Mouse (Mus musculus) embryonic facial prominence, embryonic 11.5 days (tissue): ENCODE measurements around the gene Selenof. TPM values are rescaled to one million over a fixed set of nuclear protein-coding genes. Genes with fewer than 3 reads are reported as not detected.
A peak's percentile ranks its signal among the peaks of the same experiment; 100 is the strongest.

ENCODE experiments used
- ATAC-seq: fragments of 200-750 bp; cut with Nextera tagmentation; replicated peaks from 2 replicates; pipeline ENCODE4 v1.8.0; 2017; ENCODE audit warnings: low read depth; ENCODE audit not compliant: insufficient number of reproducible peaks, low FRiP score, low TSS enrichment
- DNase-seq: peaks from one replicate; pipeline ENCODE4 v3.0.0-alpha.2; 2015; ENCODE audit warnings: low spot score
- H3K27ac ChIP-seq: fragments of 300-500 bp; sonication (generic); replicated peaks from 2 replicates; pipeline ENCODE4 v1.5.1; 2014; ENCODE audit warnings: mild to moderate bottlenecking, low read depth, low read length, control low read depth
- H3K27me3 ChIP-seq: fragments of 300-500 bp; sonication (generic); 2 replicates; pipeline ENCODE4 v1.6.1; 2014; ENCODE audit warnings: mild to moderate bottlenecking, low read length, moderate library complexity, mixed read lengths; ENCODE audit not compliant: control insufficient read depth, insufficient read depth
- H3K36me3 ChIP-seq: fragments of 300-500 bp; sonication (generic); replicated peaks from 2 replicates; pipeline ENCODE4 v1.6.1; 2014; ENCODE audit warnings: low read depth, mild to moderate bottlenecking, low read length, moderate library complexity, mixed read lengths; ENCODE audit not compliant: control insufficient read depth, insufficient read depth
- H3K4me1 ChIP-seq: fragments of 300-500 bp; sonication (generic); 2 replicates; pipeline ENCODE4 v1.6.1; 2014; ENCODE audit warnings: low read length, mixed read lengths; ENCODE audit not compliant: control insufficient read depth, insufficient read depth
- H3K4me2 ChIP-seq: fragments of 300-500 bp; sonication (generic); 2 replicates; pipeline ENCODE4 v1.6.1; 2014; ENCODE audit warnings: low read depth, mild to moderate bottlenecking, control low read depth, low read length, moderate library complexity
- H3K4me3 ChIP-seq: fragments of 300-500 bp; sonication (generic); 2 replicates; pipeline ENCODE4 v1.5.1; 2014; ENCODE audit warnings: low read depth, low read length, control low read depth
- H3K9ac ChIP-seq: fragments of 300-500 bp; sonication (generic); replicated peaks from 2 replicates; pipeline ENCODE4 v1.6.1; 2014; ENCODE audit warnings: mild to moderate bottlenecking, control low read depth, low read length
- H3K9me3 ChIP-seq: fragments of 300-500 bp; sonication (generic); replicated peaks from 2 replicates; pipeline ENCODE4 v1.6.1; 2016; ENCODE audit warnings: mild to moderate bottlenecking, low read length, inconsistent platforms, mixed read lengths; ENCODE audit not compliant: control insufficient read depth
- WGBS: fragments of 180-500 bp; shearing (Covaris S2); extraction: QIAGEN DNeasy Blood & Tissue Kit; methylation state at CpG from one replicate; pipeline ENCODE4 v1.1.7; 2014; 5-methylcytosine and 5-hydroxymethylcytosine counted together
- polyA plus RNA-seq: library from polyadenylated mRNA; unstranded; fragments of >200 nt; fragmentation: Nextera tagmentation; extraction: Ambion mirVana; gene quantifications from 2 replicates; pipeline ENCODE4 v1.2.1, GENCODE M21; 2014

Selenof gene
- polyA plus RNA-seq, 1 experiment from 2014 or later = 420 TPM

- DNase-seq (peak; percentile 88), ATAC-seq (peak; percentile 95)
- Histone ChIP-seq H3K27ac (no peak overlapping the region), H3K9me3 (no peaks in the 10 kb centered on the region), H3K9ac (no peak overlapping the region), H3K27me3 (no peaks in the 10 kb centered on the region), H3K4me2 (no peak overlapping the region), H3K36me3 (no peaks in the 10 kb centered on the region), H3K4me1 (no peaks in the 10 kb centered on the region), H3K4me3 (no peak overlapping the region)
- 71% methylated on average over 8 of the region's 8 CpGs for WGBS
Measured at GRCm38 (mm10) chr3:144616654-144617425, 46.7 kb downstream of the Selenof start.

- H3K9ac ChIP-seq = no peak overlapping the region
- WGBS = 86% methylated on average over 10 of the region's 10 CpGs
- H3K36me3 ChIP-seq = no peaks in the 10 kb centered on the region
- H3K9me3 ChIP-seq = no peaks in the 10 kb centered on the region
- no peak overlapping the region for H3K4me2 ChIP-seq
- DNase-seq (no peak), ATAC-seq (no peak)
- H3K27me3 ChIP-seq = no peaks in the 10 kb centered on the region
- no peaks in the 10 kb centered on the region for H3K4me1 ChIP-seq
- H3K27ac ChIP-seq = no peak overlapping the region
- no peak overlapping the region for H3K4me3 ChIP-seq
Measured at GRCm38 (mm10) chr3:144617633-144618180, 47.6 kb downstream of the Selenof start.

GRCm38 (mm10) chr3:144622930-144623612 is 53.0 kb downstream of the Selenof start:
- H3K9ac ChIP-seq = no peak overlapping the region
- no peaks in the 10 kb centered on the region for H3K4me1 ChIP-seq
- peak; percentile 70 for ATAC-seq
- H3K27ac ChIP-seq = peak overlapping the region; percentile 49; the same call in 1 of the 2 replicates
- no peak overlapping the region for H3K4me2 ChIP-seq
- no peaks in the 10 kb centered on the region for H3K9me3 ChIP-seq
- no peaks in the 10 kb centered on the region for H3K27me3 ChIP-seq
- no peak overlapping the region for H3K4me3 ChIP-seq
- no peaks in the 10 kb centered on the region for H3K36me3 ChIP-seq
- DNase-seq = peak; percentile 28
- WGBS = 77% methylated on average over 13 of the region's 13 CpGs

GRCm38 (mm10) chr3:144625691-144626090 is 55.6 kb downstream of the Selenof start:
- WGBS = 72% methylated on average over 5 of the region's 5 CpGs

DNA sequence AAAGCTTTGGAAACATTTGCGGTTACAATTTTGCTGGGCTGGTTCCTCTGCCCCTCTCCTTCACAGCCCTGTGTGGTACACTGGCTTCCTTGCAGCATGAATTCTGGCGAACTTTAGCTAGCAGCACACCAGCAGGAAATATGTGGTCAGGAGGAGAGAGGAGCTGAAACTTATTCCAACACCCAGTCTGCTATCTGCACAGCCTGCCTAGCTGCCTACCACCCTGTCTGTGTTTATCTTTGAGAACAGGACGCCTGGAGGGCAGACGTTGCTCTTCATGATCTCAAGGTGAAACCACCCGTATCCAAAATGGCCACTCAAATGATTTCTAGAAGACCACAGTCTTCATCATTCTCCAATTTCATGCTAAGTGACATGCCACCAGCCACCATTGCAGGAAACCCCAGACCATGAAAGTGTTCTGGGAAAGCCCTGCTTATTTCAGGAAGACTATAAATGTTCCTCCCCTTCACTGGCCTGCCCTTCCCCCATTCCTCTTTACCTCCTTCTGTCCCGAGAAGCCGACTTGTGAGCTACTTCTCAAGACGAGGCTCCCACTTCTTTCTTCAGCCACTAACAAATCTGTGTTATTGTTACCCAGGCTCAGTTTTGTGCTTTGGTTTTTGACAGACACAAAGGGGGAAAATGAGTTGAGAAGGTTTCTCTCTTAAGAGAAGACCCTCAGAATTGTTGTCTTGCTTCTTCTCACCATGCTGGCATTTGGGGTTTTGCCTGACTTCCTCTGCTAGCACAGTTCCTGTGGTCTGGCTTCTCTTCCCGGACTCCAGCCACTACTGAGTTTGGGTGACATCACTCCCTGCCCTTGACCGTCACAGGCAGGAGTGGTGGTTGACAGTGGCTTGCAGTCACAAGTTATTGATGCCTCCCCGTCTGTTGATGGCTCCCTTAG is 58.2 kb downstream of the Selenof start:
- H3K4me3 ChIP-seq = no peak overlapping the region
- no peak overlapping the region for H3K9ac ChIP-seq
- H3K4me2 ChIP-seq = no peak overlapping the region; the same call in 1 of the 2 replicates
- DNase-seq (no peak), ATAC-seq (no peak)
- no peaks in the 10 kb centered on the region for H3K27me3 ChIP-seq
- H3K27ac ChIP-seq = no peak overlapping the region
- 75% methylated on average over 11 of the region's 11 CpGs for WGBS
- no peaks in the 10 kb centered on the region for H3K9me3 ChIP-seq
- H3K4me1 ChIP-seq = no peaks in the 10 kb centered on the region
- H3K36me3 ChIP-seq = no peaks in the 10 kb centered on the region

More at GRCm38 (mm10) chr3:144625691-144626090, 55.6 kb downstream of the Selenof start:
- H3K27me3 ChIP-seq = no peaks in the 10 kb centered on the region
- no peaks in the 10 kb centered on the region for H3K4me1 ChIP-seq
- H3K36me3 ChIP-seq = no peaks in the 10 kb centered on the region
- no peaks in the 10 kb centered on the region for H3K9me3 ChIP-seq
- H3K4me3 ChIP-seq = no peak overlapping the region
- no peak overlapping the region for H3K27ac ChIP-seq
- H3K9ac ChIP-seq = no peak overlapping the region
- no peak for ATAC-seq
- DNase-seq = no peak
- no peak overlapping the region for H3K4me2 ChIP-seq

DNA sequence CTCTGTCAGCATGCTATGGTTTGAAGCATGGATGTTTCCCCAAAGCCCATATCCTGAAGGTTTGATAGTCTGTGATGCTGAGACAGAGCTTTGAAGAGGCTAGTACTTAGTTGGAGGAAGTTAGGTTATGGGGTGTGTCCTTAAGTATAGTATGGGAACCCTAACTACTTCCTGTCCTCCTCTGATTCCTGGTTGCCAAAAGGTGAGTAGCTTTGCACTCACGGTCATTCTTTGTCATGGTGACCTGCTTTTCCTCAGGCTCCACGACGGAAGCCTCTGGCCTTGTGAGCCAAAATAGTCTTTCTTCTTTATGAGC is 58.8 kb downstream of the Selenof start:
- Histone ChIP-seq H3K9ac (no peak overlapping the region), H3K36me3 (no peaks in the 10 kb centered on the region), H3K4me2 (no peak overlapping the region), H3K4me1 (no peaks in the 10 kb centered on the region), H3K9me3 (no peaks in the 10 kb centered on the region), H3K4me3 (no peak overlapping the region), H3K27ac (no peak overlapping the region), H3K27me3 (no peaks in the 10 kb centered on the region)
- 80% methylated on average over 3 of the region's 3 CpGs for WGBS
- ATAC-seq (no peak), DNase-seq (no peak)

- H3K4me3 ChIP-seq = no peak overlapping the region
- DNase-seq = no peak
- no peak overlapping the region for H3K27ac ChIP-seq
- no peak overlapping the region for H3K9ac ChIP-seq
- no peaks in the 10 kb centered on the region for H3K9me3 ChIP-seq
- no peaks in the 10 kb centered on the region for H3K36me3 ChIP-seq
- H3K27me3 ChIP-seq = no peaks in the 10 kb centered on the region
- no peak overlapping the region for H3K4me2 ChIP-seq
- no peak for ATAC-seq
- 89% methylated on average over 5 of the region's 5 CpGs for WGBS
- H3K4me1 ChIP-seq = no peaks in the 10 kb centered on the region
Measured at GRCm38 (mm10) chr3:144635236-144635635, 65.1 kb downstream of the Selenof start.
